Comparison of ENCODE assay signal across 9 mouse cellular contexts in the genomic region with DNA sequence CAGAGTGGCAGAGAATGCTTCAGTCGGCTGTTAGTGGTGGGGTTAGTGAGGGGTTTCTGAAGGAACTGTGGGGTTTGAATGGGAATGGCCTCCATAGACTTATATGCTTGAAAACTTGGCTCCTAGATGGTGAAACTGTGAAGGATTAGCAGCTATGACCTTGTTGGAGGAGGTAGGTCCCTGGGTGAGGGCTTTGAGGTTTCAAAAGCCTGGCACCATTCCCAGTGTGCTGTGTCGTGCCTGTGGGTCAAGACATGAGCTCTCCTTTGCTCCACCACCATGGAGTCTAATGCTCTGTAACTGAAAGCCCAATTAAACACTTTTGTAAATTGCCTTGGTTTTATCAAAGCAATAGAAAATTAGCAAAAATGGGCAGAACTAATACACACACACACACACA.
"Had no signal": no experiment of that assay in that cellular context is flagged by ENCODE, and none has a peak within 500 bp of the region (broad histone marks: within the 10 kb centered on the region; RNA-seq: fewer than 3 reads in every experiment).

No protein-coding gene starts in this region.

- DNase-seq: kidney, adult 2 months; kidney, postnatal 25 days; layer of hippocampus, adult 9-11 months; left cerebral cortex, postnatal 4 days; liver, postnatal 0 days; lung, embryonic 14.5 days; midbrain, embryonic 14.5 days; right cerebral cortex, postnatal 4 days; thymus, postnatal 25 days had no signal
